Mouse (Mus musculus): ENCODE measurements at regions not wholly inside any gene's neighbourhood (a gene's known extent, or its start where the extent isn't known, plus 50 kb on each side); places are given as distances from the start of the nearest gene placed in this dataset.
"Not testable (repeated sequence)": the region's sequence is repeated elsewhere in the genome, so short reads cannot be mapped to it uniquely, and the experiment has no call there.

DNA sequence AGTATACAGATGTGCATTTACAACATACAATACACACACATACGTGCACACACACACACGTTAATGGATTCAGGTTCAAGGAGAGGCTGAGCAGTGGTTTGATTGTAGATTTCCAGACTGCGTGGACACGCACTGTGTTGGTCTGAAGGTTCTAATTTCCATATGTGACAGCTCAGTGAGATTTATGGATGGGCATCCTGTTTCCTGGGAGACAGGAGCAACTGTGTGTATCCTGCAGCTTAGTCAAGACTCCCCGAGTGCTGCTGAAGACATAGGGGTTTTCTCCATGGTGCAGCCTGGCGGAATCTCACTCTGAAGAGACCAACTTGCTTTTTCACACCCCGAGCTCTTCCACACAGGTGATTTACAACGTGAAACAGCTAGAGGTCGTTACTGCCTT lies 119.3 kb upstream of the Foxk1 start:
- no peak overlapping the region for H3K4me2 ChIP-seq (replicated peaks)
- peaks cover 6% of the 10 kb centered on the region; the same call in 1 of the 2 replicates for H3K4me1 ChIP-seq
- H3K9ac ChIP-seq: no peak overlapping the region
- WGBS: 54% methylated on average over 9 of the region's 9 CpGs
- H3K4me3 ChIP-seq: no peak overlapping the region
- H3K36me3 ChIP-seq: no peaks in the 10 kb centered on the region
- peaks cover 6% of the 10 kb centered on the region for H3K9me3 ChIP-seq (replicated peaks)
- H3K27me3 ChIP-seq: no peaks in the 10 kb centered on the region
- peak; percentile 22; the same call in 1 of the 2 replicates for ATAC-seq (ENCODE audit: low FRiP score)
- no peak overlapping the region for H3K27ac ChIP-seq

- Histone ChIP-seq H3K9me3 (replicated peaks) (peaks cover 19% of the 10 kb centered on the region), H3K36me3 (no peaks in the 10 kb centered on the region), H3K4me2 (replicated peaks) (no peak overlapping the region), H3K4me3 (no peak overlapping the region), H3K27ac (no peak overlapping the region), H3K4me1 (no peaks in the 10 kb centered on the region), H3K27me3 (no peaks in the 10 kb centered on the region), H3K9ac (no peak overlapping the region)
- 91% methylated on average over 2 of the region's 2 CpGs for WGBS
- no peak for ATAC-seq (ENCODE audit: low FRiP score)
These were observed 113.3 kb upstream of the Foxk1 start for GRCm38 (mm10) chr5:142287981-142288380.

DNA sequence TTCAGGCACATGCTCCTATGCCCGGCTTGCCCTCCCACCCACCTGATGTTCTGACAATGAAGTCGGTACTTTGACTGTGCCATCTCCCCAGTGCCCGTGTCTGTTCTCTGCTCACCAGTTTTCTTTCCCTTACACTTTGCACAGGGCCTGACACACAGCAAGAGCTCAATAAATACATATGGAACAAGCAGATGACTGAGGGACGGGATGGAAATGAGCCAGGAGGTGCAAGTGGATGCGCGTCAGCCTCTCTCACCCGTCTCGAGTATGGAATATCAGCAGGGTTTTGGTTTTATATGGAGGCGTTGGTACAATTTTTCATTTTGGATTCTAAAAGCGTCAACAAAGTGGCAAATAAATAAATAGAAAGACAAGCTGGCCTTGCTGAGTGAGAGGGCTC lies 109.8 kb upstream of the Foxk1 start:
- no peaks in the 10 kb centered on the region for H3K4me1 ChIP-seq
- H3K4me3 ChIP-seq: no peak overlapping the region
- no peaks in the 10 kb centered on the region for H3K36me3 ChIP-seq
- no peak for ATAC-seq (ENCODE audit: low FRiP score)
- no peaks in the 10 kb centered on the region for H3K27me3 ChIP-seq
- H3K27ac ChIP-seq: no peak overlapping the region
- peaks cover 16% of the 10 kb centered on the region for H3K9me3 ChIP-seq (replicated peaks)
- WGBS: 94% methylated on average over 10 of the region's 10 CpGs
- no peak overlapping the region for H3K4me2 ChIP-seq (replicated peaks)
- H3K9ac ChIP-seq: no peak overlapping the region

DNA sequence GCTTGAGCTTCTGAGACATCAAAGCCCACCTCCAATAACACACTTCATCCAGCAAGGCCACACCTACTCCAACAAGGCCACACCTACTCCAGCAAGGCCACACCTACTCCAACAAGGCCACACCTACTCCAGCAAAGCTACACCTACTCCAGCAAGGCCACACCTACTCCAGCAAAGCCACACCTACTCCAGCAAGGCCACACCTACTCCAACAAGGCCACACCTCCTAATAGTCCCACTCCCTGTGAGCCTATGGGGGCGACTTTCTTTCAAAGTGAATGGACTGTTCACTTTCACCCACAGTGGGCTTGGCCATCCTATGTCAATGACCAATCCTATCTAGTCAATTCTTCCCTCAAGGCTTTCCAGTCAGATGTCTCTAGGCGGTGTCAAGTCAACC lies 104.9 kb upstream of the Foxk1 start:
- not testable (repeated sequence) for H3K9ac ChIP-seq; H3K4me1 ChIP-seq; H3K36me3 ChIP-seq; H3K4me3 ChIP-seq; H3K9me3 ChIP-seq (replicated peaks); ATAC-seq (ENCODE audit: low FRiP score); H3K4me2 ChIP-seq (replicated peaks); H3K27ac ChIP-seq; H3K27me3 ChIP-seq
- WGBS: 90% methylated on average over 2 of the region's 2 CpGs

DNA sequence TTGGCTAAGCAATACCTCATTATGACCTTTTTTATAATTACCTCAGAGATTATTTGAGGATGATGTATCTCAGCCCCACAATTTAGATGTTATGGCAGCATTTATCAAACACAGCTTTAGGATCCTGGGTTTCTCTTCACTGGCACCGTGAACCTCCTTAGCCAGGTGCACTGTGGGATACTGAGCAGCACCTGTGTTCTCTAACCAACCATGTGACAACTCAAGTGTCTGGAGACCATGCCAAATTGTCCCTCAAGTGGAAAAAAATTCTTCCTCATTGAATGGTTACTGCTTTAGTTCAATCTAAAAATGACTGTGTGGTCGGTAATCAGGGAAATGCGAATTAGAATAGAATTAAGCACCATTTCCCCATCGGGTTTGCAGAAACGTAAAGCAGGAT lies 101.7 kb upstream of the Foxk1 start:
- H3K27me3 ChIP-seq: no peaks in the 10 kb centered on the region
- H3K4me3 ChIP-seq: no peak overlapping the region
- WGBS: 92% methylated on average over 5 of the region's 5 CpGs
- H3K4me1 ChIP-seq: no peaks in the 10 kb centered on the region
- H3K9me3 ChIP-seq (replicated peaks): no peaks in the 10 kb centered on the region
- no peak for ATAC-seq (ENCODE audit: low FRiP score)
- no peak overlapping the region for H3K4me2 ChIP-seq (replicated peaks)
- no peak overlapping the region for H3K9ac ChIP-seq
- no peaks in the 10 kb centered on the region for H3K36me3 ChIP-seq
- no peak overlapping the region for H3K27ac ChIP-seq

DNA sequence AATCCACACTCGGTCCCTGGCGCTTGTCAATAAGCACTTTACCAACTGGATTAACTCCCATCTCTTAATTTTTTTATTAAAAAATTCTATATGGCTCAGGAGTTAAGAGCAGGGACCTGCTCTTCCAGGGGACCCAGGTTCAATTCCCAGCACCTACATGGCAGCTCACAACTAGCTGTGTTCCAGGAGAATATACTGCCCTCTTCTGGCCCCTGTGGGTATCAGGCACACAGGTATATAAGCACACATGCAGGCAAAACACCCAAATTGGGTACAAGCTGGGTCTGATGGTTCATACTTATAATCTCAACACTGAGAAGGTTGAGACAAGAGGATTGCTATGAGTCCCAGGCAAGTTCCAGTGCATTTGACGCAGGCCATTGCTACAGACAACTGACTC lies 92.8 kb upstream of the Foxk1 start:
- H3K9me3 ChIP-seq (replicated peaks): no peaks in the 10 kb centered on the region
- no peak for ATAC-seq (ENCODE audit: low FRiP score)
- 95% methylated on average over 3 of the region's 3 CpGs for WGBS

DNA sequence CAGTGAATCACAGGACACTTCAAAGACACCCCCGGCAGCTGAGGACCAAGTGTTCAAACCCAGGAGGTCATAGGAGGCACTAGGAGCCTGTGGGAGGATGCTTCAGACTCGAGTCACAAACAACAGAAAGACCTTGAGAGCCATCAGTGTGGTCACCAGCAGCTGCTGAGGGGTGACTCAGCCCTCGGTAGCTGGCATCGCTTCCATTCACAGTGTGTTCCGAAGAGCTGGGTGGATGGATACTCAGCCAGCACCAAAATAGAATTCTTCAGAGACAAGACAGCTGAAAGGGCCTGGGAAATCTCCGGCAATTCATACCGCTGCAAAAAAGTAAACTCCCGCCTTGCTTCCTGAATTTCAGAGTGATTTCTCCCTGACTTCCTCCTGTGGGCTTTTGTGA lies 87.4 kb upstream of the Foxk1 start:
- no peaks in the 10 kb centered on the region for H3K9me3 ChIP-seq (replicated peaks)
- H3K27me3 ChIP-seq: no peaks in the 10 kb centered on the region
- no peak overlapping the region for H3K27ac ChIP-seq
- no peak overlapping the region for H3K4me3 ChIP-seq
- H3K9ac ChIP-seq: no peak overlapping the region
- no peak overlapping the region for H3K4me2 ChIP-seq (replicated peaks)
- no peaks in the 10 kb centered on the region for H3K36me3 ChIP-seq
- H3K4me1 ChIP-seq: no peaks in the 10 kb centered on the region
- ATAC-seq (ENCODE audit: low FRiP score): no peak
- 80% methylated on average over 8 of the region's 8 CpGs for WGBS

More for the DNA sequence above, 92.8 kb upstream of the Foxk1 start:
- no peaks in the 10 kb centered on the region for H3K4me1 ChIP-seq
- H3K36me3 ChIP-seq: no peaks in the 10 kb centered on the region
- H3K27me3 ChIP-seq: no peaks in the 10 kb centered on the region
- H3K9ac ChIP-seq: no peak overlapping the region
- H3K27ac ChIP-seq: no peak overlapping the region
- H3K4me3 ChIP-seq: no peak overlapping the region
- no peak overlapping the region for H3K4me2 ChIP-seq (replicated peaks)

- Histone ChIP-seq H3K4me1 (no peaks in the 10 kb centered on the region; the same call in 1 of the 2 replicates), H3K4me3 (no peak overlapping the region), H3K9me3 (replicated peaks) (no peaks in the 10 kb centered on the region), H3K9ac (no peak overlapping the region), H3K36me3 (no peaks in the 10 kb centered on the region), H3K4me2 (replicated peaks) (no peak overlapping the region), H3K27ac (no peak overlapping the region), H3K27me3 (no peaks in the 10 kb centered on the region)
- ATAC-seq (ENCODE audit: low FRiP score): no peak
- 86% methylated on average over 5 of the region's 5 CpGs for WGBS
These were observed 86.8 kb upstream of the Foxk1 start for GRCm38 (mm10) chr5:142314466-142314865.

DNA sequence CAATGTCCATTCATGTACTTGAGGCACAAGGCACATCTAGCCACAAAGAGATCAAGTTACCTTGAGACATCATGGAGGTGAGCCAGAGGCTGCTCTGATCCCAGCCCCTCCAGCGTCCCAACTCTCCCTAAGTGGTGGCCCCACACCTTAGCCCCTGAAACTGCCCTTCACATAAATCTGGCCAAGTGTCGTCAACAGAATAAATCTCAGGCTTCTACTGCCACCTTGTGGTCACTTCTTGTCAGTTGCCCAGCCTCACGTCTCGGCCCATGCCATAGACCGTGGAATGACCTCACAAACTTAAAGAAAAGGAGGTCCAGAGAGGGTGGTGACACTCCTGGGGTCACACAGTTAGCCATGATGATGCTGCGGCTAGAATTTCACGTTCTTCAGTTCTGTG lies 82.0 kb upstream of the Foxk1 start:
- no peaks in the 10 kb centered on the region for H3K9me3 ChIP-seq (replicated peaks)
- no peaks in the 10 kb centered on the region for H3K36me3 ChIP-seq
- H3K4me1 ChIP-seq: no peaks in the 10 kb centered on the region; the same call in 1 of the 2 replicates
- H3K9ac ChIP-seq: no peak overlapping the region
- no peak overlapping the region for H3K4me3 ChIP-seq
- peak; percentile 54; the same call in 1 of the 2 replicates for ATAC-seq (ENCODE audit: low FRiP score)
- H3K27ac ChIP-seq: no peak overlapping the region
- no peak overlapping the region for H3K4me2 ChIP-seq (replicated peaks)
- no peaks in the 10 kb centered on the region for H3K27me3 ChIP-seq
- WGBS: 6% methylated on average over 7 of the region's 7 CpGs

DNA sequence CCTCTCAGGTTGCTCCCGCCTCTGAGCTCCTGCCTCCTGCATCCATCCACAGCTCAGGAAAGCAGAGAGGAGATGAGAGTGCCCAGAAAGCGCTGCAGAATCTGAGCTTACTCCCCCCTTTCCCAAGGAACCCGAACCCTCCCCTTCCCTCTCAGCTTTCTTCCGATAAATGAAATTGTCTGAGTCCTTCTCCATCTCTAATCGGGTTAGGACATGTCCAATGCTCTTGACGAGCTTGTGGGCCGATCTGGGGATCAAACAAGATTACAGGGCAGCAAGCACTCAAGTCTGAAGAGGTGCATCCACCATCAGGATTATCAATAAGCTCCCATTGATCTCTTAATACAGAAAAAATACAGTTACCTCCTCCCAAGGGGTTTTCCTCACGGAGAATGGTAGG lies 80.0 kb upstream of the Foxk1 start:
- no peaks in the 10 kb centered on the region for H3K9me3 ChIP-seq (replicated peaks)
- H3K9ac ChIP-seq: no peak overlapping the region
- H3K27me3 ChIP-seq: no peaks in the 10 kb centered on the region
- no peak for ATAC-seq (ENCODE audit: low FRiP score)
- no peak overlapping the region for H3K4me2 ChIP-seq (replicated peaks)
- H3K4me3 ChIP-seq: no peak overlapping the region
- WGBS: 73% methylated on average over 8 of the region's 8 CpGs
- no peak overlapping the region for H3K27ac ChIP-seq
- no peaks in the 10 kb centered on the region; the same call in 1 of the 2 replicates for H3K4me1 ChIP-seq
- H3K36me3 ChIP-seq: no peaks in the 10 kb centered on the region

DNA sequence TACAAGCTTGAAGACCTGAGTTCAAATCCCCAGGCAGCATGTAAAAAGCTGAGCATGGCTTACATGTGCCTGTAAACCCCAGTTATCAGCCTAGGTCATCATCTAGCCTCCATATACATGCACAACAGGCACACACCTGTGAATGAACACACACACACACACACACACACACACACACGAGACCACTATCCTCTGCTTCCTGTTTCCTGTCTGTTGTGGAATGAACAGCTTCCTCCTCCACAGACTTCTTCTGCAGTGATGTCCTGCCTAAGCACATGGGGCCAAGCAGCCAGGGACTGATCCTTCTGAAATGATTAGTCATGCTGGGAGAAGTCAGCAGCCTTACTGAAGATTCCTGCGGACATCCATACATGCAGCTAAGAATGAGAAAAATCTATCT lies 76.4 kb upstream of the Foxk1 start:
- Histone ChIP-seq H3K9me3 (replicated peaks) (no peaks in the 10 kb centered on the region), H3K27ac (no peak overlapping the region), H3K27me3 (no peaks in the 10 kb centered on the region), H3K4me3 (no peak overlapping the region), H3K4me1 (no peaks in the 10 kb centered on the region), H3K9ac (no peak overlapping the region), H3K36me3 (no peaks in the 10 kb centered on the region), H3K4me2 (replicated peaks) (no peak overlapping the region)
- WGBS: 78% methylated on average over 2 of the region's 2 CpGs
- ATAC-seq (ENCODE audit: low FRiP score): no peak

GRCm38 (mm10) chr5:142325560-142325959 lies 75.7 kb upstream of the Foxk1 start:
- Histone ChIP-seq H3K4me3 (no peak overlapping the region), H3K27ac (no peak overlapping the region), H3K9me3 (replicated peaks) (no peaks in the 10 kb centered on the region), H3K27me3 (no peaks in the 10 kb centered on the region), H3K4me1 (no peaks in the 10 kb centered on the region), H3K9ac (no peak overlapping the region), H3K4me2 (replicated peaks) (no peak overlapping the region), H3K36me3 (no peaks in the 10 kb centered on the region)
- WGBS: 55% methylated on average over 4 of the region's 4 CpGs
- ATAC-seq (ENCODE audit: low FRiP score): no peak

- Histone ChIP-seq H3K9me3 (replicated peaks) (no peaks in the 10 kb centered on the region), H3K27ac (no peak overlapping the region), H3K4me3 (no peak overlapping the region), H3K4me1 (peaks cover 6% of the 10 kb centered on the region; the same call in 1 of the 2 replicates), H3K27me3 (no peaks in the 10 kb centered on the region), H3K36me3 (no peaks in the 10 kb centered on the region), H3K9ac (no peak overlapping the region), H3K4me2 (replicated peaks) (no peak overlapping the region)
- WGBS: 70% methylated on average over 6 of the region's 6 CpGs
- ATAC-seq (ENCODE audit: low FRiP score): no peak
These were observed 74.0 kb upstream of the Foxk1 start for GRCm38 (mm10) chr5:142327261-142327660.
